Mouse (Mus musculus): ENCODE measurements around the gene Casz1. TPM values are rescaled to one million over a fixed set of nuclear protein-coding genes. Genes with fewer than 3 reads are reported as not detected.

The Casz1 gene
- polyA plus RNA-seq, 1 experiment from 2014 or later: 12.3 TPM

- peaks cover 77% of the 10 kb centered on the region for H3K27me3 ChIP-seq (replicated peaks)
- no peak for ATAC-seq (ENCODE audit: low FRiP score)
- no peak overlapping the region for H3K4me2 ChIP-seq
- no peak overlapping the region for H3K9ac ChIP-seq (replicated peaks)
- no peak overlapping the region for H3K4me3 ChIP-seq (replicated peaks)
- H3K4me1 ChIP-seq: peaks cover 24% of the 10 kb centered on the region
- no peaks in the 10 kb centered on the region for H3K9me3 ChIP-seq (replicated peaks)
- no peaks in the 10 kb centered on the region for H3K36me3 ChIP-seq
- no peak overlapping the region for H3K27ac ChIP-seq (replicated peaks)
- WGBS: 78% methylated on average over 6 of the region's 6 CpGs
These were observed 91.9 kb downstream of the Casz1 start for GRCm38 (mm10) chr4:148896125-148896524.

DNA sequence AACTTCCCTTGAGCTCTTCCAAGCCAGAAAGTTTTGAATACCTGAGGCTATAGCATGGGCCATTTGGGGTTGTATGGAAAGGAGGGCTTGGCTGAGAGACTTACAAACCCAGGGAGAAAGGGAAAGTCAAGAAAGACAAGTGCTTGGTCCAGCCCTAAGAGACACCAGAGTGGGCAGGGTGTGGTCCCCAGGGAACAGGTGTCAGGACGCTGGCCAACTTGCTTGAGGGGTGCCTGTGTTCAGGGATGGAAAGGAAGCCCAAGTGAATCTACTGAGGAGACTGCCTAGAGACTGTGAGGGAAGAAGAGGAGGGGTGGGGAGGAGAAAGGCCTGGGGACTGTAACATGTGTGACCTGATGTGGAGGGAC, 95.7 kb downstream of the Casz1 start:
- Histone ChIP-seq H3K4me2 (peak overlapping the region; percentile 99), H3K4me1 (peaks cover 43% of the 10 kb centered on the region), H3K9ac (replicated peaks) (peak overlapping the region; percentile 51; the same call in 1 of the 2 replicates), H3K27me3 (replicated peaks) (peaks cover 70% of the 10 kb centered on the region), H3K27ac (replicated peaks) (peak overlapping the region; percentile 70; the same call in 1 of the 2 replicates), H3K36me3 (no peaks in the 10 kb centered on the region), H3K4me3 (replicated peaks) (peak overlapping the region; percentile 64), H3K9me3 (replicated peaks) (no peaks in the 10 kb centered on the region)
- WGBS: 33% methylated on average over 1 of the region's 1 CpGs
- ATAC-seq (ENCODE audit: low FRiP score): no peak

- H3K4me2 ChIP-seq: peak overlapping the region; percentile 99
- H3K9me3 ChIP-seq (replicated peaks): no peaks in the 10 kb centered on the region
- peak overlapping the region; percentile 70 for H3K27ac ChIP-seq (replicated peaks)
- peak overlapping the region; percentile 51 for H3K9ac ChIP-seq (replicated peaks)
- H3K4me1 ChIP-seq: peaks cover 48% of the 10 kb centered on the region
- WGBS: 1% methylated on average over 84 of the region's 123 CpGs
- no peaks in the 10 kb centered on the region for H3K36me3 ChIP-seq
- peak overlapping the region; percentile 64 for H3K4me3 ChIP-seq (replicated peaks)
- H3K27me3 ChIP-seq (replicated peaks): peaks cover 71% of the 10 kb centered on the region
- ATAC-seq (ENCODE audit: low FRiP score): peak; percentile 81
These were observed 96.3 kb downstream of the Casz1 start for GRCm38 (mm10) chr4:148900295-148901211.

DNA sequence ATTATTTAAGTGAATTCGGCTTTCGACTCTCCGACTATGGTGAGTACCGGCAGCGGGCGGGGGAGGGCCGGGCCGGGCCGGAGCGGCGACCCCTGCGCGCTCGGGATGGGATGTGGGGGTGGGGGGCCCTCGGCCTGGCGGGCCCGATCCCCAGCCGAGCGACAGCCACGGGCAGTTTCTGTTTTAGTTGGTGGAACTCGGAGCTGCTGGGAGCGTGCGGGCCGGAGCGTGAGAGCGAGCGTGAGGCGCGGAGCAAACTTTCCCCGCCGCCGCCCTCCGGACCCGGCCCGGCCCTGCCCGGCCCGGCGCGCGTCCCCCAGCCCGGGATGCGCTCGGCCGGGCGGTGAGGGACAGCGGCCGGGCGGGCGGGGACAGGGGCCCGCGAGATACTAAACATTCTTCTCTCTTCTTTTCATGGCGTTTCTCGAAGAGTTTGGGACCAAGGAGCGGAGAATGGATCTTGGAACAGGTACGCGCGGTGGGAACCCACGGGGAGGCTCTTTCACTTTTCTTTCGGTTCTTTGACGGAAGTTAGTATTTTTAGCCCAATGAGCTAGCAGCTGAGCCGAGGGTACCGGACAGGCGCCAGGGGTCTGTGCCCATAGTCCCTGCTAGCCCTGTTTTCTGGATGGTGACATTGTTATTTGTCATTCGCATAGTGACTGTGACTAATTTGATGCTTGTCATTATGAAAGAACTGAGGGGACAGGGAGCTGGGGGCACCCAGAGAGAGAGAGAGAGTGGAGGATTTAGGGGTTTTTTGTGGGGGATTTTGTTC, 97.2 kb downstream of the Casz1 start:
- ATAC-seq (ENCODE audit: low FRiP score): no peak
- Histone ChIP-seq H3K4me1 (peaks cover 57% of the 10 kb centered on the region), H3K9me3 (replicated peaks) (no peaks in the 10 kb centered on the region), H3K27ac (replicated peaks) (no peak overlapping the region), H3K27me3 (replicated peaks) (peaks cover 70% of the 10 kb centered on the region), H3K9ac (replicated peaks) (peak overlapping the region; percentile 51), H3K4me3 (replicated peaks) (peak overlapping the region; percentile 64), H3K36me3 (no peaks in the 10 kb centered on the region), H3K4me2 (peak overlapping the region; percentile 99)
- under 1% methylated on average over 64 of the region's 64 CpGs for WGBS

GRCm38 (mm10) chr4:148902919-148903727, 98.9 kb downstream of the Casz1 start:
- Histone ChIP-seq H3K9ac (replicated peaks) (no peak overlapping the region; the same call in 1 of the 2 replicates), H3K4me3 (replicated peaks) (no peak overlapping the region), H3K4me2 (peak overlapping the region; percentile 99), H3K4me1 (peaks cover 72% of the 10 kb centered on the region), H3K36me3 (no peaks in the 10 kb centered on the region), H3K27me3 (replicated peaks) (peaks cover 59% of the 10 kb centered on the region), H3K27ac (replicated peaks) (0 out of 2 replicates have a peak overlapping the region, but pooled peaks have one; percentile 25), H3K9me3 (replicated peaks) (no peaks in the 10 kb centered on the region)
- 31% methylated on average over 8 of the region's 8 CpGs for WGBS
- ATAC-seq (ENCODE audit: low FRiP score): no peak

GRCm38 (mm10) chr4:148905295-148905694, 101.1 kb downstream of the Casz1 start:
- H3K9ac ChIP-seq (replicated peaks): no peak overlapping the region
- H3K27me3 ChIP-seq (replicated peaks): peaks cover 47% of the 10 kb centered on the region
- WGBS: 94% methylated on average over 7 of the region's 7 CpGs
- no peak overlapping the region for H3K4me2 ChIP-seq
- no peak overlapping the region for H3K27ac ChIP-seq (replicated peaks)
- no peaks in the 10 kb centered on the region for H3K9me3 ChIP-seq (replicated peaks)
- H3K36me3 ChIP-seq: no peaks in the 10 kb centered on the region
- no peak for ATAC-seq (ENCODE audit: low FRiP score)
- peaks cover 84% of the 10 kb centered on the region for H3K4me1 ChIP-seq
- no peak overlapping the region for H3K4me3 ChIP-seq (replicated peaks)

GRCm38 (mm10) chr4:148906806-148907205, 102.6 kb downstream of the Casz1 start:
- Histone ChIP-seq H3K9me3 (replicated peaks) (no peaks in the 10 kb centered on the region), H3K9ac (replicated peaks) (no peak overlapping the region), H3K27me3 (replicated peaks) (peaks cover 49% of the 10 kb centered on the region), H3K36me3 (no peaks in the 10 kb centered on the region), H3K4me2 (no peak overlapping the region), H3K4me3 (replicated peaks) (no peak overlapping the region), H3K27ac (replicated peaks) (0 out of 2 replicates have a peak overlapping the region, but pooled peaks have one; percentile 34), H3K4me1 (peaks cover 81% of the 10 kb centered on the region)
- ATAC-seq (ENCODE audit: low FRiP score): no peak
- 78% methylated on average over 10 of the region's 10 CpGs for WGBS

DNA sequence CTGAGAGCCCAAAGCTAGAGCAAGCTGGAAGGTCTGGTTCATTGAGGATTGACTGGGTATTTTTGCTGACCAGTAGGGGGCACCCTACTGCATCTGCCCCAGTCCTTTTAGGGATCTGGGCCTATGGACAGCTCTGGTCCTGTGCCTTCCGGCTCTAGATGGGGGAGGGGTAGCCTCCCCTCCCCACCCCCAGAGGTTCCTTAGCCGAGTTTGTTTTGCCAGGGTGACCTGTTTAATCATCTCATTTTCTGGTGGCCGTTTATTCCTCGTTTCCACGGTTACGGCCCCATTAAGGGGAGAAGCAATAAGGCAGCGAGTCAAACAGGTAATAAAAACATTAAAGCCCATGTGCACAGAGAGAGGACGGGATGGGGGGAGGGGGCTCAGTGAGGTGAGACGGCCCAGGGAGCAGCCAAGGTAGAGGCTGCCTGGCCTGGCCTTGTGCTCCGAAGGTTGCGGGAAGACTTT, 104.0 kb downstream of the Casz1 start:
- WGBS: 18% methylated on average over 11 of the region's 11 CpGs
- no peak for ATAC-seq (ENCODE audit: low FRiP score)
- Histone ChIP-seq H3K4me3 (replicated peaks) (no peak overlapping the region), H3K4me1 (peaks cover 77% of the 10 kb centered on the region), H3K9ac (replicated peaks) (no peak overlapping the region), H3K9me3 (replicated peaks) (no peaks in the 10 kb centered on the region), H3K27ac (replicated peaks) (peak overlapping the region; percentile 47; the same call in 1 of the 2 replicates), H3K4me2 (peak overlapping the region; percentile 9; the same call in 1 of the 2 replicates), H3K27me3 (replicated peaks) (peaks cover 38% of the 10 kb centered on the region), H3K36me3 (no peaks in the 10 kb centered on the region)

GRCm38 (mm10) chr4:148908760-148909510, 104.7 kb downstream of the Casz1 start:
- peak overlapping the region; percentile 9; the same call in 1 of the 2 replicates for H3K4me2 ChIP-seq
- 75% methylated on average over 15 of the region's 15 CpGs for WGBS
- H3K9me3 ChIP-seq (replicated peaks): no peaks in the 10 kb centered on the region
- no peak for ATAC-seq (ENCODE audit: low FRiP score)
- H3K27me3 ChIP-seq (replicated peaks): peaks cover 36% of the 10 kb centered on the region
- H3K9ac ChIP-seq (replicated peaks): 0 out of 2 replicates have a peak overlapping the region, but pooled peaks have one; percentile 17
- H3K27ac ChIP-seq (replicated peaks): peak overlapping the region; percentile 45
- no peak overlapping the region for H3K4me3 ChIP-seq (replicated peaks)
- H3K4me1 ChIP-seq: peaks cover 70% of the 10 kb centered on the region
- H3K36me3 ChIP-seq: no peaks in the 10 kb centered on the region

GRCm38 (mm10) chr4:148909566-148909965, 105.3 kb downstream of the Casz1 start:
- Histone ChIP-seq H3K27ac (replicated peaks) (peak overlapping the region; percentile 45), H3K4me1 (peaks cover 70% of the 10 kb centered on the region), H3K36me3 (no peaks in the 10 kb centered on the region), H3K9me3 (replicated peaks) (no peaks in the 10 kb centered on the region), H3K27me3 (replicated peaks) (peaks cover 36% of the 10 kb centered on the region), H3K4me3 (replicated peaks) (no peak overlapping the region), H3K4me2 (no peak overlapping the region), H3K9ac (replicated peaks) (no peak overlapping the region)
- ATAC-seq (ENCODE audit: low FRiP score): no peak
- 48% methylated on average over 11 of the region's 11 CpGs for WGBS

Data from neural tube, embryonic 15.5 days (tissue).